Mouse (Mus musculus) embryonic facial prominence, embryonic 11.5 days (tissue): Measurements from ENCODE around the gene Zfp704. TPM values are rescaled to one million over a fixed set of nuclear protein-coding genes. Genes with fewer than 3 reads are reported as not detected.
"Not testable (repeated sequence)": the region's sequence is repeated elsewhere in the genome, so short reads cannot be mapped to it uniquely, and the experiment has no call there.

Experiments used
- ATAC-seq: fragments of 200-750 bp; cut with Nextera tagmentation; replicated peaks from 2 replicates; pipeline ENCODE4 v1.8.0; 2017; ENCODE audit warnings: low read depth; ENCODE audit not compliant: insufficient number of reproducible peaks, low FRiP score, low TSS enrichment
- DNase-seq: peaks from one replicate; pipeline ENCODE4 v3.0.0-alpha.2; 2015; ENCODE audit warnings: low spot score
- H3K27ac ChIP-seq: fragments of 300-500 bp; sonication (generic); replicated peaks from 2 replicates; pipeline ENCODE4 v1.5.1; 2014; ENCODE audit warnings: mild to moderate bottlenecking, low read depth, low read length, control low read depth
- H3K27me3 ChIP-seq: fragments of 300-500 bp; sonication (generic); 2 replicates; pipeline ENCODE4 v1.6.1; 2014; ENCODE audit warnings: mild to moderate bottlenecking, low read length, moderate library complexity, mixed read lengths; ENCODE audit not compliant: control insufficient read depth, insufficient read depth
- H3K36me3 ChIP-seq: fragments of 300-500 bp; sonication (generic); replicated peaks from 2 replicates; pipeline ENCODE4 v1.6.1; 2014; ENCODE audit warnings: low read depth, mild to moderate bottlenecking, low read length, moderate library complexity, mixed read lengths; ENCODE audit not compliant: control insufficient read depth, insufficient read depth
- H3K4me1 ChIP-seq: fragments of 300-500 bp; sonication (generic); 2 replicates; pipeline ENCODE4 v1.6.1; 2014; ENCODE audit warnings: low read length, mixed read lengths; ENCODE audit not compliant: control insufficient read depth, insufficient read depth
- H3K4me2 ChIP-seq: fragments of 300-500 bp; sonication (generic); 2 replicates; pipeline ENCODE4 v1.6.1; 2014; ENCODE audit warnings: low read depth, mild to moderate bottlenecking, control low read depth, low read length, moderate library complexity
- H3K4me3 ChIP-seq: fragments of 300-500 bp; sonication (generic); 2 replicates; pipeline ENCODE4 v1.5.1; 2014; ENCODE audit warnings: low read depth, low read length, control low read depth
- H3K9ac ChIP-seq: fragments of 300-500 bp; sonication (generic); replicated peaks from 2 replicates; pipeline ENCODE4 v1.6.1; 2014; ENCODE audit warnings: mild to moderate bottlenecking, control low read depth, low read length
- H3K9me3 ChIP-seq: fragments of 300-500 bp; sonication (generic); replicated peaks from 2 replicates; pipeline ENCODE4 v1.6.1; 2016; ENCODE audit warnings: mild to moderate bottlenecking, low read length, inconsistent platforms, mixed read lengths; ENCODE audit not compliant: control insufficient read depth
- WGBS: fragments of 180-500 bp; shearing (Covaris S2); extraction: QIAGEN DNeasy Blood & Tissue Kit; methylation state at CpG from one replicate; pipeline ENCODE4 v1.1.7; 2014; 5-methylcytosine and 5-hydroxymethylcytosine counted together
- polyA plus RNA-seq: library from polyadenylated mRNA; unstranded; fragments of >200 nt; fragmentation: Nextera tagmentation; extraction: Ambion mirVana; gene quantifications from 2 replicates; pipeline ENCODE4 v1.2.1, GENCODE M21; 2014

Gene Zfp704
- polyA plus RNA-seq, 1 experiment from 2014 or later, result 6.9 TPM

GRCm38 (mm10) chr3:9574305-9574704 lies 35.6 kb downstream of the Zfp704 start:
- Histone ChIP-seq H3K4me3 (no peak overlapping the region), H3K4me2 (no peak overlapping the region), H3K27me3 (no peaks in the 10 kb centered on the region), H3K36me3 (no peaks in the 10 kb centered on the region), H3K4me1 (no peaks in the 10 kb centered on the region), H3K9me3 (no peaks in the 10 kb centered on the region), H3K9ac (no peak overlapping the region), H3K27ac (no peak overlapping the region)
- ATAC-seq (no peak), DNase-seq (no peak)
- WGBS, result 64% methylated on average over 8 of the region's 8 CpGs

- WGBS, result 60% methylated on average over 6 of the region's 6 CpGs
- no peak for ATAC-seq
Measured at GRCm38 (mm10) chr3:9573581-9573980, 36.3 kb downstream of the Zfp704 start.

DNA sequence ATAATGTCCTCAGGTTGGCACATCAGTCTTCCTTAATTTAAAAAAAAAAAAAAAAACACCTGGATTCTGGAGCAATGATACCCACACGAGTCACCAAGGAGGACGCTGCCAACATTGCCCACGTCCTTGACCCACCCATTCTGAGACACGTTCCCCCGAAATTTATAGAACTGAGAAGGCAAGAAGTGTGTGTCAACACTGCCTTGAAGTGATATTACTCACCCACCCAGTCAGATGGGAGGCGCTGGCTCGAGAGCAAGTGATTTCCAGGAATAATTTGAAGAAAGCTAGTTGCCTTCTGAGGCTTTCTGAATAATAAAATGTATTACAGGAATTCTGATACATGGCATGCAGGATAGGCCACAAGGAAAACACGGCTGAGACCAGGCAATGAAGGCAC lies 37.6 kb downstream of the Zfp704 start:
- Histone ChIP-seq H3K27me3 (no peaks in the 10 kb centered on the region), H3K4me3 (no peak overlapping the region), H3K27ac (no peak overlapping the region), H3K36me3 (no peaks in the 10 kb centered on the region), H3K4me2 (no peak overlapping the region), H3K4me1 (no peaks in the 10 kb centered on the region), H3K9ac (no peak overlapping the region), H3K9me3 (no peaks in the 10 kb centered on the region)
- WGBS, result 90% methylated on average over 8 of the region's 8 CpGs
- ATAC-seq, result no peak
- no peak for DNase-seq

More at GRCm38 (mm10) chr3:9573581-9573980, 36.3 kb downstream of the Zfp704 start:
- Histone ChIP-seq H3K4me3 (no peak overlapping the region), H3K36me3 (no peaks in the 10 kb centered on the region), H3K9ac (no peak overlapping the region), H3K27ac (no peak overlapping the region), H3K27me3 (no peaks in the 10 kb centered on the region), H3K4me2 (no peak overlapping the region), H3K4me1 (no peaks in the 10 kb centered on the region), H3K9me3 (no peaks in the 10 kb centered on the region)
- DNase-seq, result peak; percentile 44

GRCm38 (mm10) chr3:9570782-9571181 lies 39.1 kb downstream of the Zfp704 start:
- no peak for DNase-seq
- H3K27ac ChIP-seq, result no peak overlapping the region
- H3K36me3 ChIP-seq, result no peaks in the 10 kb centered on the region
- no peaks in the 10 kb centered on the region for H3K27me3 ChIP-seq
- no peak for ATAC-seq
- H3K9me3 ChIP-seq, result no peaks in the 10 kb centered on the region
- H3K4me1 ChIP-seq, result no peaks in the 10 kb centered on the region
- no peak overlapping the region for H3K4me3 ChIP-seq
- 91% methylated on average over 4 of the region's 4 CpGs for WGBS
- H3K4me2 ChIP-seq, result no peak overlapping the region
- H3K9ac ChIP-seq, result no peak overlapping the region

DNA sequence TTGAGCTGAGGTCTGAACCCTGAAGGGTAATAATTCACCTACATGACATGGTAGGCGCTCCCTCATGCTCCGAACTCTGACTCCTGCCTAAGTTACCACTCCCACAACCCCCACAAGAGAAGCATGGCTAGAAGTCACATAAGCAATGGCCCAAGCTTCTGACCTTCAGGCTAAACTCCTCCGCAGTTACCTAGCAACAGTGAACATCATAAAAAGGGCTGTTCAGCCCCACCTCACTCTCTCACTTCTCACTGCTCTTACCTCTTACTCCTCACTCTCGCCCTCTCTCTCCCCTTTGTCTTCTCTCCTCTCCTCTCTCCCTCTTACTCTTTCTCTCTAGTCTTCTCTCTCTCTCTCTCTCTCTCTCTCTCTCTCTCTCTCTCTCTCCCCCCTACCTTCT lies 40.2 kb downstream of the Zfp704 start:
- not testable (repeated sequence) for H3K4me3 ChIP-seq, DNase-seq, H3K36me3 ChIP-seq, H3K4me1 ChIP-seq, H3K27ac ChIP-seq, H3K4me2 ChIP-seq, H3K27me3 ChIP-seq, ATAC-seq, H3K9ac ChIP-seq, H3K9me3 ChIP-seq
- 96% methylated on average over 4 of the region's 4 CpGs for WGBS

GRCm38 (mm10) chr3:9568565-9569228 lies 41.2 kb downstream of the Zfp704 start:
- no peaks in the 10 kb centered on the region for H3K9me3 ChIP-seq
- no peaks in the 10 kb centered on the region for H3K27me3 ChIP-seq
- no peaks in the 10 kb centered on the region for H3K4me1 ChIP-seq
- H3K4me3 ChIP-seq, result no peak overlapping the region
- no peak overlapping the region for H3K4me2 ChIP-seq
- no peak overlapping the region for H3K27ac ChIP-seq
- no peak for DNase-seq
- H3K36me3 ChIP-seq, result no peaks in the 10 kb centered on the region
- H3K9ac ChIP-seq, result no peak overlapping the region
- 83% methylated on average over 10 of the region's 10 CpGs for WGBS
- no peak for ATAC-seq

- H3K4me1 ChIP-seq, result no peaks in the 10 kb centered on the region
- no peaks in the 10 kb centered on the region for H3K36me3 ChIP-seq
- DNase-seq, result no peak
- no peak overlapping the region for H3K27ac ChIP-seq
- WGBS, result 77% methylated on average over 8 of the region's 8 CpGs
- no peak overlapping the region for H3K4me3 ChIP-seq
- H3K9me3 ChIP-seq, result no peaks in the 10 kb centered on the region
- H3K4me2 ChIP-seq, result no peak overlapping the region
- H3K27me3 ChIP-seq, result no peaks in the 10 kb centered on the region
- ATAC-seq, result no peak
- H3K9ac ChIP-seq, result no peak overlapping the region
Measured at GRCm38 (mm10) chr3:9567948-9568347, 41.9 kb downstream of the Zfp704 start.

DNA sequence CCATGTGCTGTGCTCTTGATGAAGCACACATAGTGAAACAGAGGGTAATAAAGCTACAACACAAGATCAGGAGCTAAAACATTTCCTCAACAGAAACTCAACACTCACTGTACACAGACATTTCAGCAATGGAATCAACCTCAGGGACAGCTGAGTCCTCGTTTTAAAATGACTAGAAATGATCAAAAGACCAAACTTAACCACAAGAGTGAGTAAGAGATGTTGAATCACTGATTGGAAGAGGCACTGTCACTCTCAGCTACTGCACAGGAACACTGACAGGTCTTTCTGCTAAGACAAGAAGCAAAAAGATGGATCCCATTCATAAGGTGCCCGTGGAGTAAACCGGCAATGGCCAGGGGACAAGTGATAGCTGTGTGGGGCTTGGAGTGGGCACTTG lies 43.1 kb downstream of the Zfp704 start:
- DNase-seq (no peak), ATAC-seq (no peak)
- no peaks in the 10 kb centered on the region for H3K4me1 ChIP-seq
- H3K27ac ChIP-seq, result no peak overlapping the region
- WGBS, result 83% methylated on average over 3 of the region's 3 CpGs
- no peaks in the 10 kb centered on the region for H3K36me3 ChIP-seq
- no peak overlapping the region for H3K4me3 ChIP-seq
- H3K9ac ChIP-seq, result no peak overlapping the region
- no peaks in the 10 kb centered on the region for H3K27me3 ChIP-seq
- H3K9me3 ChIP-seq, result no peaks in the 10 kb centered on the region
- H3K4me2 ChIP-seq, result no peak overlapping the region
